Mouse (Mus musculus) kidney, adult 2 months (tissue): ENCODE measurements around the gene Igdcc3.

ENCODE experiments used
- CTCF ChIP-seq: fragments of 200-500 bp; conservative IDR thresholded peaks from 2 replicates; pipeline ENCODE4 v1.5.1; 2011; ENCODE audit warnings: low read depth, mild to moderate bottlenecking, control low read depth, low read length, moderate library complexity, mixed read lengths; ENCODE audit not compliant: insufficient read depth, insufficient read length
- POLR2A ChIP-seq: fragments of 200-500 bp; IDR thresholded peaks from one replicate; pipeline ENCODE4 v1.6.1; 2011; ENCODE audit warnings: low read depth, low read length, control low read depth

- TF ChIP-seq CTCF = no peak
- no peak for TF ChIP-seq POLR2A
These were observed 90.3 kb downstream of the Igdcc3 start for GRCm38 (mm10) chr9:65231284-65231683.
